Mouse (Mus musculus) CD4-positive, CD25-positive, alpha-beta regulatory T cell, adult 2 months (primary cell): ENCODE results near the gene Defa26.
"Not testable (repeated sequence)": the region's sequence is repeated elsewhere in the genome, so short reads cannot be mapped to it uniquely, and the experiment has no call there.

Experiments used
- DNase-seq: peaks from one replicate; pipeline ENCODE4 v3.0.0-alpha.2; 2012; ENCODE audit warnings: low read depth, low spot score

Gene Defa26

GRCm38 (mm10) chr8:21617883-21618282 is at the start of gene Defa26:
TSS of gene Defa26 (plus strand) at chr8:21618183.
- not testable (repeated sequence) for DNase-seq

- not testable (repeated sequence) for DNase-seq
Observed at GRCm38 (mm10) chr8:21582706-21583105, 35.3 kb upstream of the Defa26 start, which contains the start of gene Defa28. TSS of gene Defa28 (plus strand) at chr8:21583006.

DNA sequence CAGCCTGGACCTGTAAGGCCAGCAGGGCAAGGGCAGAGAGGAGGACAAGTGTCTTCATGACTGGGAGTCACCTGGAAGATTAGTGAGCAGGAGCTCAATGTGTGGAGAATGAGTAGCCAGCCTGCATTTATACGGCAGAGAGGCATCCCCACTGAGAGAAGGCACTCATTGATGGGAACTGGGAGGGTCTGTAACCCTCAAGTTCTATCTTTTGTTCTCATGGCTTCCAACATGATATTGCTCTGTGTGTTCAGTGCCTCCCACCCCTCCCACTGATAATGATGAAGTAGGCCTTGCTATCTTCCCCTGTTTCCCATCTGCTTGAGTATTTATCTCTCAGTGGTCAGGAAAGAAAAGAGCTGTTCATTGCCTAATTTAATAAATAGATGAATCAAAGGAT is 23.6 kb upstream of the Defa26 start, which contains the start of gene Gm7861:
TSS of gene Gm7861 (minus strand) at position 101 of the 400 bp plus-strand sequence.
- not testable (repeated sequence) for DNase-seq

GRCm38 (mm10) chr8:21655480-21655879 is 37.5 kb downstream of the Defa26 start, which contains the start of gene Defa17:
TSS of gene Defa17 (plus strand) at chr8:21655780.
- DNase-seq = not testable (repeated sequence)

- not testable (repeated sequence) for DNase-seq
Observed at GRCm38 (mm10) chr8:21665497-21665896, 47.5 kb downstream of the Defa26 start, which contains the start of gene Defa34. TSS of gene Defa34 (plus strand) at chr8:21665797.
